Mouse (Mus musculus): ENCODE results near the gene C330007P06Rik. TPM values are rescaled to one million over a fixed set of nuclear protein-coding genes. Genes with fewer than 3 reads are reported as not detected.
"Not testable (repeated sequence)": the region's sequence is repeated elsewhere in the genome, so short reads cannot be mapped to it uniquely, and the experiment has no call there.

The C330007P06Rik gene
- polyA plus RNA-seq, 1 experiment: 6.3 TPM

GRCm38 (mm10) chrX:36903115-36903768 lies 29.3 kb upstream of the C330007P06Rik start:
- Histone ChIP-seq H3K27me3 (ENCODE audit: control insufficient read depth, insufficient read depth, insufficient read length) (no peaks in the 10 kb centered on the region), H3K79me2 (ENCODE audit: control insufficient read depth, insufficient read depth) (peaks cover 45% of the 10 kb centered on the region), H3K4me3 (ENCODE audit: insufficient read depth, poor library complexity, severe bottlenecking) (peak overlapping the region; percentile 60), H3K79me3 (ENCODE audit: low read depth) (peaks cover 37% of the 10 kb centered on the region), H3ac (ENCODE audit: control insufficient read depth, insufficient read length, low read depth) (peak overlapping the region; percentile 66), H3K36me3 (ENCODE audit: control insufficient read depth, insufficient read depth) (no peaks in the 10 kb centered on the region)
- TF ChIP-seq MAX (IDR thresholded peaks at IDR 0.05): no peak
- TF ChIP-seq MYOG (IDR thresholded peaks at IDR 0.05; ENCODE audit: control insufficient read depth, extremely low read depth, insufficient read length): no peak
- no peak for TF ChIP-seq MYOD1 (IDR thresholded peaks at IDR 0.05; ENCODE audit: control insufficient read depth, insufficient read length, low read depth)
- no peak for TF ChIP-seq FOSL1 (IDR thresholded peaks at IDR 0.05; ENCODE audit: insufficient read depth, low read length, poor library complexity, severe bottlenecking)
- no peak for TF ChIP-seq USF1 (IDR thresholded peaks at IDR 0.05; ENCODE audit: low read depth)
- TF ChIP-seq CTCF (IDR thresholded peaks at IDR 0.05; ENCODE audit: control insufficient read depth, insufficient read depth, insufficient read length): no peak
- no peak for TF ChIP-seq CEBPB (IDR thresholded peaks at IDR 0.05; ENCODE audit: low read depth)

GRCm38 (mm10) chrX:36902321-36903114 lies 28.6 kb upstream of the C330007P06Rik start, which contains the start of gene Nkrf:
Gene Nkrf, minus strand, starts transcription at chrX:36902899.
- peak within 1 kb of the TSS; percentile 60 for H3K4me3 ChIP-seq (ENCODE audit: insufficient read depth, poor library complexity, severe bottlenecking)
- peaks cover 43% of the 10 kb centered on the region for H3K79me3 ChIP-seq (ENCODE audit: low read depth)
- H3K36me3 ChIP-seq (ENCODE audit: control insufficient read depth, insufficient read depth): no peaks in the 10 kb centered on the region
- peak within 1 kb of the TSS; percentile 68 for H3ac ChIP-seq (ENCODE audit: control insufficient read depth, insufficient read length, low read depth)
- no peaks in the 10 kb centered on the region for H3K27me3 ChIP-seq (ENCODE audit: control insufficient read depth, insufficient read depth, insufficient read length)
- peaks cover 52% of the 10 kb centered on the region for H3K79me2 ChIP-seq (ENCODE audit: control insufficient read depth, insufficient read depth)
- no peak for TF ChIP-seq CEBPB (IDR thresholded peaks at IDR 0.05; ENCODE audit: low read depth)
- TF ChIP-seq CTCF (IDR thresholded peaks at IDR 0.05; ENCODE audit: control insufficient read depth, insufficient read depth, insufficient read length): no peak
- TF ChIP-seq MYOG (IDR thresholded peaks at IDR 0.05; ENCODE audit: control insufficient read depth, extremely low read depth, insufficient read length): no peak
- TF ChIP-seq USF1 (IDR thresholded peaks at IDR 0.05; ENCODE audit: low read depth): no peak
- no peak for TF ChIP-seq MAX (IDR thresholded peaks at IDR 0.05)
- TF ChIP-seq FOSL1 (IDR thresholded peaks at IDR 0.05; ENCODE audit: insufficient read depth, low read length, poor library complexity, severe bottlenecking): no peak
- TF ChIP-seq MYOD1 (IDR thresholded peaks at IDR 0.05; ENCODE audit: control insufficient read depth, insufficient read length, low read depth): no peak

GRCm38 (mm10) chrX:36901655-36902054 lies 27.7 kb upstream of the C330007P06Rik start:
- no peaks in the 10 kb centered on the region for H3K36me3 ChIP-seq (ENCODE audit: control insufficient read depth, insufficient read depth)
- peaks cover 61% of the 10 kb centered on the region for H3K79me2 ChIP-seq (ENCODE audit: control insufficient read depth, insufficient read depth)
- TF ChIP-seq MAX (IDR thresholded peaks at IDR 0.05): no peak
- TF ChIP-seq CEBPB (IDR thresholded peaks at IDR 0.05; ENCODE audit: low read depth): no peak
- no peak for TF ChIP-seq MYOG (IDR thresholded peaks at IDR 0.05; ENCODE audit: control insufficient read depth, extremely low read depth, insufficient read length)
- no peak for TF ChIP-seq MYOD1 (IDR thresholded peaks at IDR 0.05; ENCODE audit: control insufficient read depth, insufficient read length, low read depth)
- TF ChIP-seq USF1 (IDR thresholded peaks at IDR 0.05; ENCODE audit: low read depth): no peak
- TF ChIP-seq CTCF (IDR thresholded peaks at IDR 0.05; ENCODE audit: control insufficient read depth, insufficient read depth, insufficient read length): no peak
- TF ChIP-seq FOSL1 (IDR thresholded peaks at IDR 0.05; ENCODE audit: insufficient read depth, low read length, poor library complexity, severe bottlenecking): no peak

GRCm38 (mm10) chrX:36898931-36899330 lies 25.0 kb upstream of the C330007P06Rik start:
- not testable (repeated sequence) for H3K27me3 ChIP-seq (ENCODE audit: control insufficient read depth, insufficient read depth, insufficient read length); H3ac ChIP-seq (ENCODE audit: control insufficient read depth, insufficient read length, low read depth); H3K36me3 ChIP-seq (ENCODE audit: control insufficient read depth, insufficient read depth); H3K4me3 ChIP-seq (ENCODE audit: insufficient read depth, poor library complexity, severe bottlenecking)
- Histone ChIP-seq H3K79me2 (ENCODE audit: control insufficient read depth, insufficient read depth) (peaks cover 88% of the 10 kb centered on the region), H3K79me3 (ENCODE audit: low read depth) (peaks cover 73% of the 10 kb centered on the region)

More at GRCm38 (mm10) chrX:36901655-36902054, 27.7 kb upstream of the C330007P06Rik start:
- Histone ChIP-seq H3K79me3 (ENCODE audit: low read depth) (peaks cover 51% of the 10 kb centered on the region), H3K4me3 (ENCODE audit: insufficient read depth, poor library complexity, severe bottlenecking) (peak overlapping the region; percentile 60), H3ac (ENCODE audit: control insufficient read depth, insufficient read length, low read depth) (no peak overlapping the region), H3K27me3 (ENCODE audit: control insufficient read depth, insufficient read depth, insufficient read length) (no peaks in the 10 kb centered on the region)

- Histone ChIP-seq H3K27me3 (ENCODE audit: control insufficient read depth, insufficient read depth, insufficient read length) (no peaks in the 10 kb centered on the region), H3K4me3 (ENCODE audit: insufficient read depth, poor library complexity, severe bottlenecking) (no peak overlapping the region), H3K79me2 (ENCODE audit: control insufficient read depth, insufficient read depth) (no peaks in the 10 kb centered on the region), H3K79me3 (ENCODE audit: low read depth) (no peaks in the 10 kb centered on the region), H3ac (ENCODE audit: control insufficient read depth, insufficient read length, low read depth) (no peak overlapping the region), H3K36me3 (ENCODE audit: control insufficient read depth, insufficient read depth) (peaks cover 21% of the 10 kb centered on the region)
- no peak for TF ChIP-seq MYOG (IDR thresholded peaks at IDR 0.05; ENCODE audit: control insufficient read depth, extremely low read depth, insufficient read length)
- TF ChIP-seq FOSL1 (IDR thresholded peaks at IDR 0.05; ENCODE audit: insufficient read depth, low read length, poor library complexity, severe bottlenecking): no peak
- TF ChIP-seq MAX (IDR thresholded peaks at IDR 0.05): no peak
- TF ChIP-seq CTCF (IDR thresholded peaks at IDR 0.05; ENCODE audit: control insufficient read depth, insufficient read depth, insufficient read length): no peak
- TF ChIP-seq USF1 (IDR thresholded peaks at IDR 0.05; ENCODE audit: low read depth): no peak
- TF ChIP-seq MYOD1 (IDR thresholded peaks at IDR 0.05; ENCODE audit: control insufficient read depth, insufficient read length, low read depth): no peak
- TF ChIP-seq CEBPB (IDR thresholded peaks at IDR 0.05; ENCODE audit: low read depth): no peak
Measured at GRCm38 (mm10) chrX:36884719-36885118, 10.8 kb upstream of the C330007P06Rik start.

Data from C2C12 (cell line).